Mouse (Mus musculus) right cerebral cortex, postnatal 25 days (tissue): ENCODE data around the gene Otub2.

ENCODE experiments used
- DNase-seq: peaks from one replicate; pipeline ENCODE4 v3.0.0; 2022

Gene Otub2

DNA sequence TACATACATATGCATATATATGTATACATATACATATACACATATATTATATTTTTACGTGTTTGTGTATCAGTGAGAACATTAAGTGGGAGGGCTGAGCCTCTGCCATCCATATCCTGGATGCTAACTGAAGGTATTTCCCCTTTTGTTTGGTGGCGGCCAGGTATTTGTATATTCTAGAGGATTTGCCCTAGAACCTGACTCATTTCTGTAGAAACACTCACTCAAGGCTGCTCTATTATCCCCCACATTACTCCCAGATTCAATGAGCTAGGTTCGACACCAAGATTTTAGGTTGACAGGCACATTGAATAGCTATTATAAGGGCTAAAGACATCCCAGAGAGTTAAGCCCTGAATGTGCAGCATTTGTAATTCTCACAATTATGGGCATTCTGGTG, 56.6 kb downstream of the Otub2 start:
- DNase-seq = no peak

DNA sequence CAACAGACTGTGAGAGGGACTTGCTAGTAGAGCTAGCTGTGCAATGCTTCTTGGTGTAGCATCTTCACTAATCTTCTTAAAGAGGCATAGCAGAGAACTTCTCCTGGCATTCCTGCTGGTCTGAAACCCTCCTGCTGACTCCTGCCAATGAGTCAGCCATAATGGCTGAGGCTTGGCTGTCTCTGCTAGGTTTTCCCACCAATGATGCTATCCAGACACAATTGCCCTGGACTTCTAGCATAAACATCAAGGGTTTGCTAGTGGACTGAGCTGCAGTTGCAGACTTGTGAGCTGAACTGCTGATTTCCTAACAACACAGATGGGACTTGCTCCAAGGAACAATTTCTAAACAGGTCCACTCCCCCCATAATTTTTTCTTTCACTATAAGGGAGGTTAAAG, 64.9 kb downstream of the Otub2 start:
- no peak for DNase-seq
